Mouse (Mus musculus) adipocyte (in vitro differentiated cells): ENCODE data around the gene Mkrn2.

Source experiments
- DNase-seq: peaks from one replicate; pipeline ENCODE4 v3.0.0-alpha.2; 2016; ENCODE audit warnings: low spot score

The Mkrn2 gene

GRCm38 (mm10) chr6:115601715-115602523 lies at the start of gene Mkrn2:
TSS of gene Mkrn2 (plus strand) at chr6:115601902.
- DNase-seq = peak; percentile 91

DNA sequence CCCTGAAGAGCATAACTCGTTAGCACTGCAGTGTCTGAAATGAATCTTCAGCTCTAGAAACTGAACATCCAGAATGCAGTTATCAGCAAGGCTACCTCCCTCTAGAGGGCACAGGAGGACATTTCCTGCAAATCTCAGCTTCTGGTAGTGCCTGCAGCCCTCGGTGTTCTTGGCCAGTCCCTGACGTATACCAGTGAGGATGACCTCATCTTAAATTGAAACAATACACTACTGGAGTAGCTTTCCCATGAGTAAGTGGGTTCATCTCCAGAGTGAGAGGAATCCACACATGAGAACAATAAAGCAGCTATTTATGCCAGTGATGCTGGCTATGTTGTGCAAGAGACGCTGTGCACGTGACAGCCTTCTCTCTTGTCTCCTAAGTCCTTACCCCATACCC lies 46.2 kb upstream of the Mkrn2 start:
- DNase-seq = peak; percentile 48

GRCm38 (mm10) chr6:115558176-115558575 lies 43.5 kb upstream of the Mkrn2 start:
- no peak for DNase-seq

DNA sequence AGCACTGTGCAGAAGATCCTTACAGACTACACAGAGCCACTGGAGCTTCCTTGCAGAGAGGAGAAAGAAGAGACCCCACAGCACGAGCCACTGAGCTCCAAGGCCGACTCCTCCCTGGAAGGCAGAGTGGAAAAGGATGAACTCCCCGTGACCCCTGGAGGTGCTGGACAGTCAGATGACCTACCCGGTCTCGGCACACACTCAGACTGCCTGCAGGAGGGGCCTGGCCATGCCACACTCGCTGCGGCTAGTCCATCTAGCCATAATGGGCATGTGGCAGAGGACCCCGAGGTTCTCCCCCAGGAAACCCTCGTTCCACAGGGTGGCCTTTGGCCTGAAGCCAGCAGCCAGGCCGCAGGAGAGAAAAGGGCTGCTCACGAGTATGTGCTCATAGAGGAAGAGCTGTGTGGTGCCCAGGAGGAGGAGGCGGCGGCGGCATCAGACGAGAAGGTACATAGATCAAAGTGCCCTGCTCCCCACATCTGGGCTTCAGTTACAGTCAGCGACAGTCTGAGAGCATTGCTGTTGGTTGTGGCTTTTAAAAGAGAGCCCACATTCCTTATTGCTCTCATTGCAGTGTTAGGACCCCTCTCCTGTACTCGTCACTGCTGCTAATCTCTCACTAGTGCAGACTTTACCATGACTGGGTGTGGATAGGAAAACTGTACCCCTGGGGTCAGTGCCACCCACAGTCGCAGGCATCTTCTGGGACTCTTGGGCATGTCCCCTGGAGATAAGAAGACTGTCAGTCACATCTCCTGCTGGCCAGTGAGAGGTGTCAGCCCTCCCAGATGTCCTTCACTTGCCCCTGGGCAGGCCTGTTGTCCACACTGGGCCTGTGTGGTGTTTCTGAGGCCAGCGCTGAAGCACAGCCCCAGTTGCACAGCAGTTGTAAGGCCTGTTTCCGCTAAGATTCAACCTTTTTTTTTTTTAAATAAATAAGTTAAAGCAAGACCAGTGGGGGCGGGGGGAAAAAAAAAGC lies 41.8 kb upstream of the Mkrn2 start:
- DNase-seq = no peak

- no peak for DNase-seq
These were observed 36.1 kb upstream of the Mkrn2 start for GRCm38 (mm10) chr6:115565479-115566045.

DNA sequence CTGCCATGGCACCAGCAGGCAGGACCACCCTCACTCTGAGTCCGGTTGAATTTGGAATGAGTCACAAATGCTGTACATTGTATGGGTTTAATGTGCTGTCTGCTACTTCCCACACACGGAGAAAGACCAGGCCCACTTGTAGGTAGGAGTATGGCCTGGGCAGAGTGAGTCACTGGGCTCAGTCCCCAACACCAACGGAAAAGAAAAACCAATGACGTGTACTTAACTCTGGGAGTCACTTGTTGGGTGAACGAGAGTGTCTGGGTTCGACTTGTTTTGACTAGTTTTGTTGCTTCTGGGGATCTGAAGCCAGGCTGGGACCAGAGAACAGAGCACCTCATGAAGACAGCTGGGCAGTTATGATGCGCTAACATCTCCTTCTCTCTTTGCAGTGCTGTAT lies 27.5 kb upstream of the Mkrn2 start:
- no peak for DNase-seq

DNA sequence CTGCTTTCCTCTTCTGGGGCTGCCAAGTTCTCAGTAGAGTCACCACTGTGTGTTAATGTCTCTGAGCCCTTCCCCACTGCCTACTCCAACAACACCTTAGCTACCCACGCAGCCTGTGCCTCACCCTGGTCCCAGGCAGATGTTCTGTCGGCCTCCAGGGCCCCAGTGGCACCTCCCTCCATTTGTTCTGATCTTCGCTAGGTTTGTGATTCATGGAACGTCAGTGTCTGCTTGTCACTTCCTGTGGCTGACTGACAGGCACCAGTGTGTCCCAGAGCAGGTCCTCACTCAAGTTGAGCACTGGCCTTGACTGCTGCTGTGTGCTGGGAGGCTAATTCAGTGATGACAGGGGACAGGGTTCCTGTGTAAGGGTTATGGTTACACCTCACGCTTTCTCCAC lies 24.3 kb upstream of the Mkrn2 start:
- DNase-seq = no peak

DNA sequence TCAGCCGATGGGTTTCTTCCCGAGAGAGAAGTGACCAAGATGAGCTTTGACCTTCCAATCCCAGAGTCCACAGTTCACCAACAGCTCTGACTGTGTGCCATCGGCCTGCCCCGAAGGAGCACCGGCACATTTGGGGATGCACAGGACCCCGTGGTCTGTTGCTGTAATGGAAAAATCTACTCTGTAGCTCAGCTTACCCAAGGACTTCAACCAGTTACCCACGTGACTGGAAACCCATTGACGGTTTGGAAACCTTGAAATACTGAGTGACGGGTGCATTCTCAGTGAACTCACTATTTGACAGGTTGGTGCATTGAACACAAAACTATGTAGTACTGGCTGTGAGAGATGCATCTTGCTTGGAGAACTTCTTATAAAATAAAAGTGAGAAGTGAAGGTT lies 23.8 kb upstream of the Mkrn2 start:
- DNase-seq = no peak

DNA sequence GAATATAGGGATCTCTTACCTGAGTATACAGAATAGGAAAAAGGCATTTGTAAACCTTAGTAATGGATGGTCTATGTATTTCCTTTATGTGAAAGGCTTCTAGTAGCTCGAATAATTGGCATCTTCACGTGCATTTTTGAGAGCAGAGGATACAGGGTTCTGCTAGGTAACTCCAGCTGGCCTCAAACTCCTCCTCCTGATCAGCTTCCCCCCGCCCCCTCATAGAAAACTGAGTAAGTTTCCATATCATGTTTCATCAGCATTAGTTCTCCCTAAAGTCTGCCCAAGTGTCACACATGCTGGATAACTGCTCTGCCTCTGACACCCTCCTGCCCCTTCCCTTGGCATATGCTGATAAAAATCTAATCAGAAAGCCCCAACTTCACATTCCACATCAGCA lies 20.9 kb upstream of the Mkrn2 start:
- DNase-seq = no peak

GRCm38 (mm10) chr6:115582328-115583115 lies 19.2 kb upstream of the Mkrn2 start:
- DNase-seq = no peak

DNA sequence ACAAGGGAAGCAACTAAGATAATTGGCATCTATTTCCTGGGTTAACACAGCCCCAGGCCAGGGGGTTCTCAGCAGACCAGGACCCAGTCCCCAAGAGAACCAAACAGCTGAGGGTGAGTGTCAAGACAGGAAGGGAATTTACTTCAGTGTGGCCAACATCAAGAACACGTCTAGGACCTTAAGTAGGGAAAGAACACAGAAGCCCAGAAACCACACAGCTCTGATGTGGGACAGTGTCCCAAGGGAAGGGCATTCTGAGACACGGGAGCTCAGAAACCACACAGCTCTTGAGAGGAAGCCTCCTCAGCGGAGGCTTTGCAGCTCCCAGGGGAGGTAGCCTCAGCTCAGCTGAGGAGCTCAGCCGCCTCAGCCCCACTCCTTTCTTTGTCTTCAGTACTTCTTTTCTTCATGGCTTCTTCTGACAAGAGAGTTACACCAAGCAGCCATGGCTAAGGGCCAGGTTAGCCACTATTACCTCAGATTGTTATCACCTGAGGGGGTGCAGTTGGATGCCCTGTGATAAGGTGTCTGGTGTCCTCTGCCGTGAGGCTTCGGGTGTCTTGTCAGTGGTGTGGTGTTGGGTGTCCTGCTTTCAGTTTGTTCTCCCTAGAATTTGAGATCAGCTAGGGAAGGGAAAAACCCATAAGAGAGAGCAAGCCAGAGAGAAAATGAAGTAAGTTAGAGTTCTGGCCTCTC lies 18.1 kb upstream of the Mkrn2 start:
- DNase-seq = no peak

DNA sequence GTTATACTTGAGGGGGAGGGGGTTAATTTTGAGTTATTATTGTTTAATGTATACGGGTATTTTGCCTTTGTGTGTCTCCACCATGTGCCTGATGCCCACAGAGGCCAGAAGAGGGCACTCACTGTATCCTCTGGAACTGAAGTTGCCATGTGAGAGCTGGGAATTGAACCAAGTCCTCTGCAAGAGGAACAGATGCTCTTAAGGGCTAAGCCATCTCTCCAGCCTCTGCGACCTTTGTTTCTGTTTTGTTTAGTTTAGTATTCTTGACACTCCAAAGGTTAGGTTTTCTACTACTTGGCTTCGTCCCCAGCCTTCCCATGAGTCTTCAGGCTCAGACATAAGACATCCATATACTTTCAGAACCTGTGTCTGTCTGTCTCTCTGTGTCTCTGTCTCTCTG lies 17.5 kb upstream of the Mkrn2 start:
- DNase-seq = peak; percentile 71

DNA sequence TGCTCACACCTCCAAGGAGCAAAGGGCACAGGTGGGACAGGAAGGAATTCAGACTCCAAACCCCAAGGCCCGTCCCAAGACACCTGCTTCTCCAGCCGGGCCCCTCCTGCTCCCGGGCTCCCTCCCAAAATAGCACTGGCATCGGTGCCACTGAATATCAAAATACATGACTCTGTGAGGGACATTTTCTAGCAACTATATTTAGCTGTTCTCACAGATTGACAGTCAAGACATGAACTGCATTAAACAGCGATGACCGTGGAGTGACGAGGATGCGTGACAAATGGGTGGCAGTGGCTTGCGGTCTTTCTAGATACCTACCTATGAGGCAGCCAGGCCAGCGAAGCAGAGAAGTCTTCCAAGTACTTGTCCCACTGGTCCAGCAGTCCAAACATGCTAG lies 15.4 kb upstream of the Mkrn2 start:
- no peak for DNase-seq

DNA sequence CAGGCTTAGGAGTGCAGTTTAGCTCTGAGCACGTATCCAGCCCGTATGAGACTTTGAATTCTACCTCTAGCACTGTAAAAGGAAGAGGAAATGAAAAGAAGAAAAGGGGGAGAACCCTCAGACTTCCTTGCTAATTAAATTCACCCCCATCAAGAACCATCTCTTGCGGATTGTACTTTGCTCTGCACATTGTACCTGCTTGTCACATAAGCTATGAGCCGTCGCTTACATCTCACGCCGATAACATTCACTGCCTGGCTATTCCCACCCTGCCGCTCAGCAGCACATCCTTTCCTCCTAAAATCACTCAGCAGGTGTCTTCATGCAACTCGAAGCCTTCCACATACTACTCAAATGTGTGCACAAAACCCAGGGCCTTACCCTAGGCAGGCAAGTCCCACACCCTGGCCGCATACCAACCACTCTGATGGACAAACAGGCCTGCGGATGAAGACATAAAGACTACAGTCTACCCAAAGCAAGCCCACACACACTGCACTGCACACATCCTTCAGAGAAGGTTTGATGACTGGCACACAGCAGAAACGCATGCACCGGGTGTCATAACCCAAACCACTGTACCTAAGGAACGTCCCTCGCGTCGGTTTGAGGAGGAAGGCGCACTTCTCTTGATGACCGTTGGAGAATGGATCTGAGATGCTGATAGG lies 9.9 kb upstream of the Mkrn2 start:
- DNase-seq = no peak

DNA sequence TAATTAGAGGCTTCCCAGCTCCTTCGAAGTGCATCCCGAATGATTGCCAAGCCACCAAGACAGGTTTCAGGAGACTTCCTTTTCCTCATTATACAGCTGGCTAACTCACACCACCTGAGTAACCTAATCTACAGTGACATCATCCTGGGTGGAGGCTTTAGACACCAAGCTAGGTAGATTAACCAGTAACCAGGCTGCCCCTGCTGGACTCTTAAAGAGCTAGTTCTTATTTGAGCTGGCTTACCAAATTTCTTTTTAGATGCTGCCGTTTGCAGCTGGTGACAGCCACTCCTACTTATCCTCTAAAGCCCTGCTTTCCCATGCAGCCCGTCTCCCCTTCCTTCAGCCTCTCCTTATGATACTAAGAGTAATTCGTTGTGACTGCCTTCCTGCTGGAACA lies 9.2 kb upstream of the Mkrn2 start, which contains the start of gene Mkrn2os:
Gene Mkrn2os, minus strand, starts transcription at position 119 of the 400 bp plus-strand sequence.
- DNase-seq = no peak

GRCm38 (mm10) chr6:115593252-115593651 lies 8.4 kb upstream of the Mkrn2 start:
- no peak for DNase-seq

GRCm38 (mm10) chr6:115594463-115594862 lies 7.2 kb upstream of the Mkrn2 start:
- no peak for DNase-seq

GRCm38 (mm10) chr6:115595667-115596066 lies 6.0 kb upstream of the Mkrn2 start:
- DNase-seq = no peak

DNA sequence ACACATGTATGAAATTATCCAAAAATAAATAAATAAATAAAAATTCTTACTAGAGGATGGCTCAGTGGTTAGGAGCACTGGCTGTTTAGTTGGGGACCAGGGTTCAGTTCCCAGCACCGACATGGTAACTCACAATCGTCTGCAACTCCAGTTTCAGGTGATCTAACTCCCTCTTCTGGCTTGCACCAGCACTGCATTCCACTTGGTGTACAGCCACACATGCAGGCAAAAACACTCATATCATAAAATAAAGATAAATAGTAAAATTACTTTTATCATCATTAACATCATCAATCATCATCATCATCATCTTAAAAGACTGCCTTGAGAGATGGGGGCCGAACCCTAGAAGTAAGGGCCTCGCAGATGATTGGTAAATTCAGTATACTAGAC lies 384 bp upstream of the Mkrn2 start:
- DNase-seq = peak; percentile 20

DNA sequence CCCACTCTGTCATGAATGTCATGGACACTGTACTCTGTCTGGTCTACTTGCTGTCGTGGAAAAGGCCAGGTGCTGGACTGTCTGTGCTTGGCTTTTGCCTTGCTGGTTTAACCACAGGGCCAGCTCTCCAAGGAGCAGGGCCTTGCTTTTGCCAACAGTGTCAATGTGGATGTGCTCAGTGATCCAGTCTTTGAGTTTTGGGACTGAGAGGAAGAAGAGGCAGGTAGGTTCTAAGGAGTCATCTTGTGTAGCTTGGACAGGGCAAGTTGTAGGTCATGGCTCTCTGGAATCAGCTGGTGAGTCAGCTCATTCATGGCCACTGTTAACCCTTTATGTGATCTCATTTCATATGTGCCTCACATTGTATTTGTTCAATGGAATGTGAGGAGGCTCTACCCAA lies 4.8 kb downstream of the Mkrn2 start:
- no peak for DNase-seq

DNA sequence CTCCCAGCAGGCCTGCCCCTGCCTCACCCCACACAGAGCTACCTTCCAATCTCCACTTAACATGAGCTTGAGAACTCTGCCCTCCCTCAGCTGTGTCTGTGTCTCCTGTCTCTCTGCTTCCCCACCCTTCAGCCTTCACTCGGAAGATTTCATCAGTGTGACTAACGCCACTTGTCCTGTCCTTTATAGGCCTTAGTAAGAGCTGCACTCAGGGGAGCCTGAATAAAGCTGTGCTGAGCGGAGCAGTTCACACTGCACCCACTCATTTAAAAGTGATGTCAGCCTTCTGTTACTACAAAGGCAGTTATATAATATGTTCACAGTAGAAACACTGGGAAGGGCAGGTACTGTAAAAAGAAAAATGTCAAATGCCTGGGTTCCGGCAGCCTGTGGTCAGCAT lies 5.7 kb downstream of the Mkrn2 start:
- DNase-seq = no peak
